Mouse (Mus musculus) intestine, postnatal 0 days (tissue): ENCODE data around the gene Gm45208. TPM values are rescaled to one million over a fixed set of nuclear protein-coding genes. Genes with fewer than 3 reads are reported as not detected.

Experiments
- ATAC-seq: fragments of 200-750 bp; cut with Nextera tagmentation; 2 replicates; pipeline ENCODE4 v1.8.0; 2017; ENCODE audit warnings: mild to moderate bottlenecking, moderate TSS enrichment, moderate library complexity
- H3K27ac ChIP-seq: fragments of 300-500 bp; sonication (generic); 2 replicates; pipeline ENCODE4 v1.5.1; 2014; ENCODE audit warnings: mild to moderate bottlenecking, low read depth, low read length, moderate library complexity
- H3K27me3 ChIP-seq: fragments of 300-500 bp; sonication (generic); replicated peaks from 2 replicates; pipeline ENCODE4 v1.6.1; 2014; ENCODE audit warnings: low read length, mixed read lengths; ENCODE audit not compliant: control insufficient read depth, insufficient read depth
- H3K36me3 ChIP-seq: fragments of 300-500 bp; sonication (generic); 2 replicates; pipeline ENCODE4 v1.6.1; 2014; ENCODE audit warnings: mild to moderate bottlenecking, moderate library complexity; ENCODE audit not compliant: control insufficient read depth, insufficient read depth
- H3K4me1 ChIP-seq: fragments of 300-500 bp; sonication (generic); replicated peaks from 2 replicates; pipeline ENCODE4 v1.6.1; 2014; ENCODE audit warnings: antibody characterized with exemption, low read length, mixed read lengths; ENCODE audit not compliant: control insufficient read depth, insufficient read depth
- H3K4me2 ChIP-seq: fragments of 300-500 bp; sonication (generic); replicated peaks from 2 replicates; pipeline ENCODE4 v1.6.1; 2014; ENCODE audit warnings: low read depth, mild to moderate bottlenecking, moderate library complexity
- H3K4me3 ChIP-seq: fragments of 300-500 bp; sonication (generic); 2 replicates; pipeline ENCODE4 v1.5.1; 2014; ENCODE audit warnings: low read depth, low read length
- H3K9ac ChIP-seq: fragments of 300-500 bp; sonication (generic); 2 replicates; pipeline ENCODE4 v1.6.1; 2014; ENCODE audit warnings: mild to moderate bottlenecking, low read depth, low read length
- H3K9me3 ChIP-seq: fragments of 300-500 bp; sonication (generic); 2 replicates; pipeline ENCODE4 v1.6.1; 2016; ENCODE audit warnings: mixed run types; ENCODE audit not compliant: control insufficient read depth
- CTCF ChIP-seq: sonication (generic); IDR thresholded peaks from 2 replicates; pipeline ENCODE4 v1.5.1; 2016; ENCODE audit warnings: low read depth, mild to moderate bottlenecking, control low read depth, antibody characterized with exemption, moderate library complexity
- WGBS: fragments of 180-500 bp; shearing (Covaris S2); extraction: QIAGEN DNeasy Blood & Tissue Kit; methylation state at CpG from one replicate; pipeline ENCODE4 v1.1.7; 2014; 5-methylcytosine and 5-hydroxymethylcytosine counted together
- polyA plus RNA-seq: library from polyadenylated mRNA; unstranded; fragments of >200 nt; fragmentation: Nextera tagmentation; extraction: Ambion mirVana; gene quantifications from 2 replicates; pipeline ENCODE4 v1.2.1, GENCODE M21; 2015

The Gm45208 gene
- polyA plus RNA-seq, 1 experiment from 2014 or later: not detected

GRCm38 (mm10) chrX:7764657-7765280 lies 42.7 kb downstream of the Gm45208 start:
- WGBS: 30% methylated on average over 8 of the region's 9 CpGs
- no peak overlapping the region; the same call in 1 of the 2 replicates for H3K27ac ChIP-seq
- H3K9ac ChIP-seq: no peak overlapping the region

GRCm38 (mm10) chrX:7765281-7765670 lies 43.2 kb downstream of the Gm45208 start:
- ATAC-seq: no peak
- no peak overlapping the region; the same call in 1 of the 2 replicates for H3K27ac ChIP-seq
- peak overlapping the region; percentile 20; the same call in 1 of the 2 replicates for H3K4me3 ChIP-seq
- 35% methylated on average over 11 of the region's 13 CpGs for WGBS
- no peaks in the 10 kb centered on the region for H3K4me1 ChIP-seq
- no peaks in the 10 kb centered on the region for H3K9me3 ChIP-seq
- peaks cover 13% of the 10 kb centered on the region; the same call in 1 of the 2 replicates for H3K36me3 ChIP-seq
- peak overlapping the region; percentile 69 for H3K4me2 ChIP-seq
- TF ChIP-seq CTCF: no peak
- no peaks in the 10 kb centered on the region for H3K27me3 ChIP-seq
- H3K9ac ChIP-seq: no peak overlapping the region

More at GRCm38 (mm10) chrX:7764657-7765280, 42.7 kb downstream of the Gm45208 start:
- Histone ChIP-seq H3K4me3 (peak overlapping the region; percentile 63; the same call in 1 of the 2 replicates), H3K9me3 (no peaks in the 10 kb centered on the region), H3K4me2 (peak overlapping the region; percentile 69), H3K27me3 (no peaks in the 10 kb centered on the region), H3K4me1 (no peaks in the 10 kb centered on the region), H3K36me3 (peaks cover 8% of the 10 kb centered on the region; the same call in 1 of the 2 replicates)
- no peak for TF ChIP-seq CTCF
- no peak for ATAC-seq

- H3K9ac ChIP-seq: no peak overlapping the region
- WGBS: 16% methylated on average over 11 of the region's 11 CpGs
Measured at GRCm38 (mm10) chrX:7765764-7766163, 43.7 kb downstream of the Gm45208 start.

GRCm38 (mm10) chrX:7769302-7770017 lies 47.4 kb downstream of the Gm45208 start:
- Histone ChIP-seq H3K4me1 (no peaks in the 10 kb centered on the region), H3K4me2 (no peak overlapping the region), H3K9ac (no peak overlapping the region), H3K27ac (no peak overlapping the region), H3K27me3 (no peaks in the 10 kb centered on the region), H3K9me3 (no peaks in the 10 kb centered on the region), H3K4me3 (no peak overlapping the region), H3K36me3 (peaks cover 31% of the 10 kb centered on the region; the same call in 1 of the 2 replicates)
- WGBS: 91% methylated on average over 7 of the region's 7 CpGs
- no peak for TF ChIP-seq CTCF
- ATAC-seq: no peak

More at GRCm38 (mm10) chrX:7765764-7766163, 43.7 kb downstream of the Gm45208 start:
- no peak for TF ChIP-seq CTCF
- peak overlapping the region; percentile 69 for H3K4me2 ChIP-seq
- H3K4me3 ChIP-seq: peak overlapping the region; percentile 20; the same call in 1 of the 2 replicates
- H3K4me1 ChIP-seq: no peaks in the 10 kb centered on the region
- no peaks in the 10 kb centered on the region for H3K9me3 ChIP-seq
- peak; percentile 29; the same call in 1 of the 2 replicates for ATAC-seq
- H3K27ac ChIP-seq: no peak overlapping the region; the same call in 1 of the 2 replicates
- no peaks in the 10 kb centered on the region for H3K27me3 ChIP-seq
- H3K36me3 ChIP-seq: peaks cover 18% of the 10 kb centered on the region; the same call in 1 of the 2 replicates

GRCm38 (mm10) chrX:7772766-7773165 lies 50.7 kb downstream of the Gm45208 start:
- 50% methylated on average over 2 of the region's 2 CpGs for WGBS
- TF ChIP-seq CTCF: peak; percentile 53
- Histone ChIP-seq H3K27me3 (no peaks in the 10 kb centered on the region), H3K4me1 (no peaks in the 10 kb centered on the region), H3K36me3 (peaks cover 24% of the 10 kb centered on the region; the same call in 1 of the 2 replicates), H3K27ac (no peak overlapping the region), H3K9me3 (no peaks in the 10 kb centered on the region), H3K9ac (no peak overlapping the region), H3K4me3 (no peak overlapping the region), H3K4me2 (no peak overlapping the region)
- no peak for ATAC-seq

GRCm38 (mm10) chrX:7775501-7776205 lies 53.6 kb downstream of the Gm45208 start:
- WGBS: 74% methylated on average over 9 of the region's 9 CpGs
- TF ChIP-seq CTCF: no peak
- H3K4me2 ChIP-seq: no peak overlapping the region
- peaks cover 15% of the 10 kb centered on the region; the same call in 1 of the 2 replicates for H3K36me3 ChIP-seq
- H3K27me3 ChIP-seq: no peaks in the 10 kb centered on the region
- no peak overlapping the region for H3K27ac ChIP-seq
- ATAC-seq: no peak
- no peaks in the 10 kb centered on the region for H3K4me1 ChIP-seq
- H3K9ac ChIP-seq: no peak overlapping the region
- no peaks in the 10 kb centered on the region for H3K9me3 ChIP-seq
- no peak overlapping the region for H3K4me3 ChIP-seq
